ENCODE assay signal across 9 mouse cellular contexts in the genomic region with DNA sequence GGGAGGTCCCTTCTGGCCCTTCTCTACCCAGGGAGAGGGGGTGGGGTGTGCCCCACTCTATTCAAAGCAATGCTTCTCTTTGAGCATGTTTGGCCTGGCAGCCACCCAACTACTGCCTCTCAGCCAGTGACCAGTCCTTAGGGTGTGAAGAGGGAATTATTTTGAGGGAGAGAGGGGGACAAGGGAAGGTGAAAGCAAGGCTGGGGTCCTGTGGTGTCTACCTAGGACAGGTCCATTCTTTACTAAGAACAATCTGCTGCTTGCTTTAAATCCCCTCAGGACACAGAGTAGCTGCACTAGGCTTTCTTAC. TPM values are rescaled to one million over a fixed set of nuclear protein-coding genes. Genes with fewer than 3 reads are reported as not detected.
A peak's percentile ranks its signal among the peaks of the same experiment; 100 is the strongest.
DNase-seq lines count a peak whose midpoint lies in the region; ATAC-seq and TF ChIP-seq lines count a peak whose summit lies in the region.
"Had no signal": no experiment of that assay in that cellular context is flagged by ENCODE, and none has a peak within 500 bp of the region (broad histone marks: within the 10 kb centered on the region; RNA-seq: fewer than 3 reads in every experiment).

No protein-coding gene starts in this region.

- H3K9me3 ChIP-seq in forebrain, embryonic 15.5 days: no peaks in the 10 kb centered on the region
- no peaks in the 10 kb centered on the region for H3K9me3 ChIP-seq in hindbrain, postnatal 0 days (ENCODE audit: low read length)
- H3K9me3 ChIP-seq: limb, embryonic 12.5 days had no signal

- H3K9ac ChIP-seq in forebrain, embryonic 15.5 days (replicated peaks): no peak overlapping the region
- H3K9ac ChIP-seq in hindbrain, postnatal 0 days (replicated peaks; ENCODE audit: low read length): no peak overlapping the region
- H3K9ac ChIP-seq: limb, embryonic 12.5 days had no signal

- DNase-seq in right cerebral cortex, postnatal 14 days: peak; percentile 30
- DNase-seq in right cerebral cortex, postnatal 25 days: no peak
- peak; percentile 42 for DNase-seq in hindbrain, postnatal 0 days (ENCODE audit: low spot score)
- peak; percentile 71 to 82 for DNase-seq in lung, postnatal 4 days
- DNase-seq in MN1 (ENCODE audit: low spot score): no peak
- no peak for DNase-seq in natural killer cell, adult 2 months (ENCODE audit: low spot score in 2 of 2)

- H3K27me3 ChIP-seq in forebrain, embryonic 15.5 days: peaks cover 17% of the 10 kb centered on the region
- H3K27me3 ChIP-seq in hindbrain, postnatal 0 days (ENCODE audit: insufficient read depth, low read length): peaks cover 13% of the 10 kb centered on the region

- H3K27ac ChIP-seq in forebrain, embryonic 15.5 days (replicated peaks): no peak overlapping the region
- no peak overlapping the region for H3K27ac ChIP-seq in hindbrain, postnatal 0 days

- TF ChIP-seq CTCF in hindbrain, postnatal 0 days (IDR thresholded peaks at IDR 0.05; ENCODE audit: low read depth): no peak

- no peak overlapping the region for H3K4me3 ChIP-seq in forebrain, embryonic 15.5 days
- H3K4me3 ChIP-seq in hindbrain, postnatal 0 days (ENCODE audit: low read length): no peak overlapping the region
- H3K4me3 ChIP-seq: limb, embryonic 12.5 days had no signal

- no peaks in the 10 kb centered on the region for H3K36me3 ChIP-seq in forebrain, embryonic 15.5 days
- no peaks in the 10 kb centered on the region for H3K36me3 ChIP-seq in hindbrain, postnatal 0 days (ENCODE audit: insufficient read depth, low read length)
- H3K36me3 ChIP-seq: limb, embryonic 12.5 days had no signal

- H3K4me2 ChIP-seq in forebrain, embryonic 15.5 days (replicated peaks): no peak overlapping the region
- no peak overlapping the region for H3K4me2 ChIP-seq in hindbrain, postnatal 0 days (ENCODE audit: low read depth, low read length)
- H3K4me2 ChIP-seq: limb, embryonic 12.5 days had no signal

- H3K4me1 ChIP-seq in forebrain, embryonic 15.5 days: peaks cover 13% of the 10 kb centered on the region; the same call in 1 of the 2 replicates
- no peaks in the 10 kb centered on the region for H3K4me1 ChIP-seq in hindbrain, postnatal 0 days (ENCODE audit: insufficient read depth, low read length)

- 0 out of 2 replicates have a peak, but pooled peaks have one; percentile 16 for ATAC-seq in forebrain, embryonic 15.5 days (replicated peaks)
- no peak for ATAC-seq in hindbrain, postnatal 0 days
- no peak for ATAC-seq in erythroblast, adult 5-6 weeks (replicated peaks; ENCODE audit: low FRiP score, poor library complexity, severe bottlenecking)

RNA-seq across cellular contexts. Expression of gene 1700020L24Rik, which starts 11.4 kb away (rescaled TPM):
- 0.22 and 0.36 TPM in 2 replicates for polyA plus RNA-seq in forebrain, embryonic 15.5 days (2015; fragmentation: Nextera tagmentation; extraction: Ambion mirVana)
- 0.37 and 4.8 TPM in 2 replicates for total RNA-seq in hindbrain, postnatal 0 days (2014; rRNA removed)
- 0.65 and 1.4 TPM in 2 replicates for polyA plus RNA-seq in hindbrain, postnatal 0 days (2015; fragmentation: Nextera tagmentation; extraction: Ambion mirVana)
- total RNA-seq in erythroblast, adult 5-6 weeks (2015; ENCODE audit: low replicate concordance): 3.8 and 8.2 TPM in 2 replicates
- total RNA-seq in erythroblast, adult 5-6 weeks (2017; ENCODE audit: low replicate concordance): 8.9 and 24.8 TPM in 2 replicates

RNA-seq across cellular contexts. Expression of gene Mmp28, which starts 14.0 kb away (rescaled TPM):
- 2.5 and 2.7 TPM in 2 replicates for polyA plus RNA-seq in forebrain, embryonic 15.5 days (2015; fragmentation: Nextera tagmentation; extraction: Ambion mirVana)
- total RNA-seq in hindbrain, postnatal 0 days (2014; rRNA removed): 8.7 and 9.1 TPM in 2 replicates
- 2.4 and 2.6 TPM in 2 replicates for polyA plus RNA-seq in hindbrain, postnatal 0 days (2015; fragmentation: Nextera tagmentation; extraction: Ambion mirVana)
- 0.63 TPM in 1 of 2 replicates, not detected in the other for total RNA-seq in erythroblast, adult 5-6 weeks (2015; ENCODE audit: low replicate concordance)
- 0.42 and 1.7 TPM in 2 replicates for total RNA-seq in erythroblast, adult 5-6 weeks (2017; ENCODE audit: low replicate concordance)

RNA-seq across cellular contexts. Expression of gene Gas2l2, which starts 19.6 kb away (rescaled TPM):
- polyA plus RNA-seq in forebrain, embryonic 15.5 days (2015; fragmentation: Nextera tagmentation; extraction: Ambion mirVana): 0.69 and 0.80 TPM in 2 replicates
- 0.14 and 1.0 TPM in 2 replicates for total RNA-seq in hindbrain, postnatal 0 days (2014; rRNA removed)
- polyA plus RNA-seq in hindbrain, postnatal 0 days (2015; fragmentation: Nextera tagmentation; extraction: Ambion mirVana): 0.69 and 1.4 TPM in 2 replicates
- not detected in 2 replicates for total RNA-seq in erythroblast, adult 5-6 weeks (2015; ENCODE audit: low replicate concordance)
- total RNA-seq in erythroblast, adult 5-6 weeks (2017; ENCODE audit: low replicate concordance): not detected in 2 replicates
- polyA plus RNA-seq: limb, embryonic 12.5 days had no signal

RNA-seq across cellular contexts. Expression of gene Taf15, which starts 24.0 kb away (rescaled TPM):
- 12.3 and 12.9 TPM in 2 replicates for polyA plus RNA-seq in forebrain, embryonic 15.5 days (2015; fragmentation: Nextera tagmentation; extraction: Ambion mirVana)
- 14.4 and 22.3 TPM in 2 replicates for total RNA-seq in hindbrain, postnatal 0 days (2014; rRNA removed)
- polyA plus RNA-seq in hindbrain, postnatal 0 days (2015; fragmentation: Nextera tagmentation; extraction: Ambion mirVana): 13.2 and 13.6 TPM in 2 replicates
- 20.9 and 35.2 TPM in 2 replicates for total RNA-seq in erythroblast, adult 5-6 weeks (2015; ENCODE audit: low replicate concordance)
- total RNA-seq in erythroblast, adult 5-6 weeks (2017; ENCODE audit: low replicate concordance): 24.5 and 33.2 TPM in 2 replicates

RNA-seq across cellular contexts. Expression of gene Rasl10b, which starts 39.9 kb away (rescaled TPM):
- 27.2 and 29.6 TPM in 2 replicates for polyA plus RNA-seq in forebrain, embryonic 15.5 days (2015; fragmentation: Nextera tagmentation; extraction: Ambion mirVana)
- total RNA-seq in hindbrain, postnatal 0 days (2014; rRNA removed): 122 and 128 TPM in 2 replicates
- 42.2 and 44.6 TPM in 2 replicates for polyA plus RNA-seq in hindbrain, postnatal 0 days (2015; fragmentation: Nextera tagmentation; extraction: Ambion mirVana)
- total RNA-seq in erythroblast, adult 5-6 weeks (2015; ENCODE audit: low replicate concordance): not detected in 2 replicates
- total RNA-seq in erythroblast, adult 5-6 weeks (2017; ENCODE audit: low replicate concordance): not detected in 2 replicates

Comparison
In these comparisons a context has a peak if more than half of its experiments do, and no peak if none do; other contexts are left out.
1. DNase-seq: peak in right cerebral cortex, postnatal 14 days (single experiment), hindbrain, postnatal 0 days (single experiment) and lung, postnatal 4 days (2 of 2); none in right cerebral cortex, postnatal 25 days (single experiment), MN1 (single experiment) and natural killer cell, adult 2 months (0 of 2).